Mouse (Mus musculus) heart, adult 18-20 months (tissue): ENCODE data around the gene Fam193b. TPM values are rescaled to one million over a fixed set of nuclear protein-coding genes. Genes with fewer than 3 reads are reported as not detected.

Source experiments
- DNase-seq, 2 experiments: peaks; one replicate each; pipeline ENCODE4 v3.0.0; 2021 to 2022; ENCODE audit warnings: mixed read lengths in 1 of 2
- microRNA-seq, 2 experiments: library from miRNA; unstranded; fragments of <30 nt; microRNA quantifications; one replicate each; pipeline ENCODE4 v1.2.0; 2022
- total RNA-seq, 2 experiments: library from RNA; stranded (reverse); gene quantifications; 2 replicates each; pipeline ENCODE4 v1.2.3; 2021

The Fam193b gene
- total RNA-seq, 2 experiments from 2014 or later: 11.7 to 14.3 TPM

GRCm38 (mm10) chr13:55498906-55499305, 72.0 kb downstream of the Fam193b start:
- no peak for DNase-seq

GRCm38 (mm10) chr13:55496661-55497060, 74.3 kb downstream of the Fam193b start:
- no peak for DNase-seq

DNA sequence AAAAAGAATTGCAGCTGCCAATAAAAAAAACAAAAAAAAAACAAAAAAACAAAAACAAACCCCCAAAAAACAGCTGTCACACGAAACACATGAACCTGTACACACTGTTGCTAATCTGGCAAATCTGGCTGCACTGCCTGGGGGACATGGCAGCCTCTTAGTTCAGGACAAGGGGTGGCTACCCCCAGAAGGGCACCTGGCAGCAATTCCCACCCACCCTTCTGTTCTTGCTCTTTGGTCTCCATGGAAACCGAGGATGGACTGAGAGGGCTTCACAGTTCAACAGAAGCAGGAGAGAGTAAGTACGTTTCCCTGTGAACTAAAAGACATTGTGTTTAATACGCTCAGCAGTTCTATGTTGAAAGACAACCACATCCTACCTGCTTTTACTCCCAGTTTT, 75.2 kb downstream of the Fam193b start:
- DNase-seq: no peak

GRCm38 (mm10) chr13:55494883-55495621, 75.9 kb downstream of the Fam193b start:
- peak; percentile 74 to 84 for DNase-seq

GRCm38 (mm10) chr13:55494257-55494656, 76.7 kb downstream of the Fam193b start:
- DNase-seq: no peak

Small RNA genes within 50 kb of the gene (microRNA-seq; reads per million reads assigned to microRNA genes)
- 0.76 to 1.1 reads per million in 2 experiments for gene Mir6945

Other genes with a start within 250 kb of the Fam193b start
- gene Rab24, start 249.2 kb downstream of the Fam193b start, total RNA-seq: 10 to 100 TPM; 35.2 to 38.0 TPM
- under 1 TPM; 0.21 to 0.37 TPM for gene Mxd3, start 241.3 kb downstream of the Fam193b start, total RNA-seq
- 10 to 100 TPM; 46.7 to 51.6 TPM for gene Lman2, start 208.3 kb downstream of the Fam193b start, total RNA-seq
- gene Rgs14, start 201.4 kb downstream of the Fam193b start, total RNA-seq: 1 to 10 TPM in 1 of 2 experiments, under 1 TPM in 1; 0.57 to 1.5 TPM
- gene Slc34a1, start 172.9 kb downstream of the Fam193b start, total RNA-seq: not detected
- not detected for gene Pfn3, start 155.9 kb downstream of the Fam193b start, total RNA-seq
- gene F12, start 144.3 kb downstream of the Fam193b start, total RNA-seq: not detected
- 10 to 100 TPM; 13.9 to 17.1 TPM for gene Grk6, start 126.0 kb downstream of the Fam193b start, total RNA-seq
- gene Prr7, start 106.9 kb downstream of the Fam193b start, total RNA-seq: under 1 TPM; 0.45 to 0.82 TPM
- gene Dbn1, start 83.0 kb downstream of the Fam193b start, total RNA-seq: 1 to 10 TPM; 5.7 to 6.4 TPM
- 10 to 100 TPM; 42.2 to 46.6 TPM for gene Pdlim7, start 57.4 kb downstream of the Fam193b start, total RNA-seq
- 1 to 10 TPM; 1.6 to 3.3 TPM for gene Dok3, start 41.8 kb downstream of the Fam193b start, total RNA-seq
- 10 to 100 TPM; 11.6 to 13.8 TPM for gene Ddx41, start 34.5 kb downstream of the Fam193b start, total RNA-seq
- gene Tmed9, start 2.6 kb upstream of the Fam193b start, total RNA-seq: 100 to 1,000 TPM in 1 of 2 experiments, 10 to 100 TPM in 1; 87.3 to 109 TPM
- gene B4galt7, start 28.8 kb upstream of the Fam193b start, total RNA-seq: 1 to 10 TPM; 8.3 to 9.4 TPM
- gene Caml, start 51.9 kb upstream of the Fam193b start, total RNA-seq: 10 to 100 TPM; 11.6 to 11.7 TPM
- gene Ddx46, start 63.9 kb upstream of the Fam193b start, total RNA-seq: 10 to 100 TPM; 19.2 to 22.3 TPM
- gene B230219D22Rik, start 122.0 kb upstream of the Fam193b start, total RNA-seq: 10 to 100 TPM; 38.0 to 39.3 TPM
- gene Txndc15, start 143.5 kb upstream of the Fam193b start, total RNA-seq: 10 to 100 TPM; 43.7 to 48.5 TPM
- gene Pcbd2, start 156.2 kb upstream of the Fam193b start, total RNA-seq: 10 to 100 TPM; 51.3 to 56.3 TPM
- gene Catsper3, start 213.4 kb upstream of the Fam193b start, total RNA-seq: under 1 TPM; 0.20 to 0.21 TPM